Mouse (Mus musculus): ENCODE results near the gene Izumo2. TPM values are rescaled to one million over a fixed set of nuclear protein-coding genes. Genes with fewer than 3 reads are reported as not detected.

Izumo2 gene
- polyA plus RNA-seq, 1 experiment from 2014 or later, result not detected

DNA sequence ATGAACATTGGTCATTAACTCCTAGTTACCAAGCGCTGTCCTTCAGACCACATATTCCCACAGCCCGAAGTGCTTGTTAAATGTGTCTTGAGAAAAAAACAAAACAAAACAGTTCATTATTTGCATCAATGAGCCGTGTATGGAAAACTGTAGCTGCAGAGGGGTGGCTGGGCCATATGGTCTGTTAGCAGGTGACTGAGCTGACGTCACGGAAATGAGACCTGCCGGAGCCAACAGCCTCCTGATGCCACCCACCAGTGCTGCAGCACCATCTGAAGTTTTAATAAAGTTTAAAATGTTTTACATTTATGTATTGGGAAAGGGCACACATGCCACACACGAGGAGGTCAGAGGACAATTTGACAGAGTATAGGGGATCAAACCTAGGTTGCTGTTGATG, 19.2 kb upstream of the Izumo2 start:
- Histone ChIP-seq H3K9me3 (replicated peaks; ENCODE audit: control insufficient read depth, low read length) (no peaks in the 10 kb centered on the region), H3K27me3 (ENCODE audit: control insufficient read depth, insufficient read depth, low read depth, low read length) (no peaks in the 10 kb centered on the region), H3K36me3 (ENCODE audit: control insufficient read depth, insufficient read depth) (no peaks in the 10 kb centered on the region), H3K9ac (ENCODE audit: low read depth, low read length) (no peak overlapping the region), H3K4me2 (ENCODE audit: low read depth, low read length) (no peak overlapping the region), H3K4me1 (ENCODE audit: control insufficient read depth, low read depth, low read length) (no peaks in the 10 kb centered on the region), H3K4me3 (ENCODE audit: low read depth, low read length) (no peak overlapping the region), H3K27ac (ENCODE audit: low read length) (no peak overlapping the region)
- no peak for ATAC-seq (ENCODE audit: low read depth)
- WGBS (ENCODE audit: insufficient replicate concordance), result 72% methylated on average over 7 of the region's 7 CpGs

DNA sequence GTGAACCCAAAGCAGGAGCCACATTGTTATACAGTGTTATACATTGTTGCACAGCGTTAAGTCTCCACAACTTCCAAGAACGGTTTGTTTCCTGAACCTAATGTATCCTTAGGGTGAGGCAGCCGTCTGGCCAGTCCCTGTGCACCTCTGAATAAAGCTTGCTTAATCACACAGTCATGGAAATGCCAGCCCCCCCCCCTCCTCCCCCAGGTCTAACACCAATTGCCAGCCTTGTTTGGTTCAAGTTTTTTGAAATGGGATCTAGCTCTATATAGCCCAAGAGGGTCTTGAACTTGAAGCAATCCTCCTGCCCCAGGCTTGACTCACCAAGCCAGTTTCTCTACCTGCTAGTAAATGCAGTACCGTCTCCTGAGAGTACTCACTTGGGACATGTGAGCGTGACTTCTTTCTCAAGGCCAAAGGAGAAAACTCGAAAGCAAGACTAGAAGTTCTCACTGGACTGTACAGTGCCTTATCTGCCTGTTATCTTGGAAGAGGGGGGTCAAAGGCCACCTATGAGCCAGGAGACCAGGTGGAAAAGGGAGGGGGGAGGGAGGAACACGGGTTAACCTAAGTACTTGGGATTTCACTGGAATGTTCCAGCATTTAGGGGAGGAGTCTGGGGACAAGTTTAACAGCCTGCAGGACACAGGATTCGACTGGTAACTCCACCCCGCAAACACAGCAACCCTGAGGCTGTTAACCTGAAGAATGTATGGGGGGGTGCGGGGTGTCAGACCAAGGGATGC, 14.9 kb upstream of the Izumo2 start:
- no peaks in the 10 kb centered on the region for H3K9me3 ChIP-seq (replicated peaks; ENCODE audit: control insufficient read depth, low read length)
- no peaks in the 10 kb centered on the region for H3K36me3 ChIP-seq (ENCODE audit: control insufficient read depth, insufficient read depth)
- no peak overlapping the region for H3K27ac ChIP-seq (ENCODE audit: low read length)
- ATAC-seq (ENCODE audit: low read depth), result no peak
- H3K9ac ChIP-seq (ENCODE audit: low read depth, low read length), result no peak overlapping the region
- no peaks in the 10 kb centered on the region for H3K27me3 ChIP-seq (ENCODE audit: control insufficient read depth, insufficient read depth, low read depth, low read length)
- 45% methylated on average over 10 of the region's 10 CpGs for WGBS (ENCODE audit: insufficient replicate concordance)
- no peak overlapping the region for H3K4me2 ChIP-seq (ENCODE audit: low read depth, low read length)
- H3K4me3 ChIP-seq (ENCODE audit: low read depth, low read length), result no peak overlapping the region
- H3K4me1 ChIP-seq (ENCODE audit: control insufficient read depth, low read depth, low read length), result no peaks in the 10 kb centered on the region; the same call in 1 of the 2 replicates

DNA sequence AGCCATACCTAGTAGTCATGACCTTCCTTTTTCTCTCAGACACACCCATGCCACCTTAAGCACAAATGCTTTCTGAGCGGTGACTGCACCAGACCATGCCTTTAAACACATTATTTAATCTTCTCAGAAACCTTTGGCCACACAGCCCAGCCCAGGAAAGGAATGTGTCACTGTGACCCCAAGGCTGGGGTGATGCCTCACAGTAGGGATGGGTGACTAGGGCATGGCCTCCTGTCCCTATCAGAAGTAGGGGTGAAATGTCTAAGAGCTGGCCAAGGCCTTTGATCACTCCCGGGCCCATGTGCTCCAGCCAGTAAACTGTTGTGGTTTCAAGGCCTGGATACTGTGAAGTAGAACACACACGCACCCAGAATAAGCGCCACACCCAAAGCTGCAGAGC, 13.3 kb upstream of the Izumo2 start:
- Histone ChIP-seq H3K27me3 (ENCODE audit: control insufficient read depth, insufficient read depth, low read depth, low read length) (no peaks in the 10 kb centered on the region), H3K9me3 (replicated peaks; ENCODE audit: control insufficient read depth, low read length) (no peaks in the 10 kb centered on the region), H3K4me1 (ENCODE audit: control insufficient read depth, low read depth, low read length) (no peaks in the 10 kb centered on the region; the same call in 1 of the 2 replicates), H3K4me2 (ENCODE audit: low read depth, low read length) (no peak overlapping the region), H3K27ac (ENCODE audit: low read length) (no peak overlapping the region), H3K9ac (ENCODE audit: low read depth, low read length) (no peak overlapping the region), H3K4me3 (ENCODE audit: low read depth, low read length) (no peak overlapping the region), H3K36me3 (ENCODE audit: control insufficient read depth, insufficient read depth) (no peaks in the 10 kb centered on the region)
- ATAC-seq (ENCODE audit: low read depth), result no peak
- WGBS (ENCODE audit: insufficient replicate concordance), result 56% methylated on average over 4 of the region's 4 CpGs

DNA sequence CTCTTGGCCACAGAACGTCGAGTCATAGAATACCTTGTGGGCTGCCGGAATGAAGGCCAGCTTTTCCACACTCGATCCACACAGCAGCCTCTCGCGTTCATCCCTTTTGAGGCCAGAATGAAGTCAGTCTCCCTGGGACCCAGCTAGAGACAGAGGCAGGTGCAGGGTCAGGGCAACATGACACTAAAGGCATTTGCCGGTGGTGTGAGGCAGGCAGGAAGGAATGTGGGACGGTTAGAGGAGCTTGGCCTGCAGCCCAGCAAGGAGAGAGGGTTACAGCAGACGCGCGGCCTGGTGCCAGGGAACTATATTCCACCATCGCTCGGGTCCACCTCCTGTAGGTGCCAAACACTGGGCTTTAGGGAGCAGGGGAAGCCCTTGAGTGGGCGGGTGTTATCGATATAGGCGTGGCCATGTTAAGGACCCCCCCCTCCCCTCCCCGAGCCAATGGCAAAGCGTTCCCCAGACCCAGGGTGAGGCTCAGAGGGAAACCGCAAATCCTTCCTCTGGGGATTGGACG, 11.3 kb upstream of the Izumo2 start:
- ATAC-seq (ENCODE audit: low read depth), result no peak
- Histone ChIP-seq H3K9ac (ENCODE audit: low read depth, low read length) (no peak overlapping the region), H3K9me3 (replicated peaks; ENCODE audit: control insufficient read depth, low read length) (no peaks in the 10 kb centered on the region), H3K36me3 (ENCODE audit: control insufficient read depth, insufficient read depth) (no peaks in the 10 kb centered on the region), H3K4me2 (ENCODE audit: low read depth, low read length) (no peak overlapping the region), H3K27ac (ENCODE audit: low read length) (no peak overlapping the region), H3K4me1 (ENCODE audit: control insufficient read depth, low read depth, low read length) (no peaks in the 10 kb centered on the region; the same call in 1 of the 2 replicates), H3K27me3 (ENCODE audit: control insufficient read depth, insufficient read depth, low read depth, low read length) (no peaks in the 10 kb centered on the region), H3K4me3 (ENCODE audit: low read depth, low read length) (no peak overlapping the region)
- 15% methylated on average over 20 of the region's 20 CpGs for WGBS (ENCODE audit: insufficient replicate concordance)

DNA sequence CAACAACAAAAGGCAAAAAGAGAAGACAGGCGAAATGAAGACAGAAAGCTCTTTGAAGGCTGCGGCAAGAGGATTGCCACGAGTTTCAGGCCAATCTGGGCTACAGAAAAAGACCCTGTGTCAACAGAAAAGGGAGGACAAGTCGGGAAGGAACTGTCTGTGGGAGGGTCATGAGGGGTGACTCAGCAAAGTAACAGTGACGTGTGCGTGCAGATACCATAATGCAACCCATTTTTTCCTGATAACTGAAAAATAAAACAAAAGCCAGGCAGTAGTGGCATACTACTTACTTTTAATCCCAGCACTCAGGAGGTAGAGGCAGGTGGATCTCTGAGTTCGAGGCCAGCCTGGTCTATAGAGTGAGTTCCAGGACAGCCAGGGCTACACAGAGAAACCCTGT, 10.6 kb upstream of the Izumo2 start:
- H3K9me3 ChIP-seq (replicated peaks; ENCODE audit: control insufficient read depth, low read length), result no peaks in the 10 kb centered on the region
- no peak overlapping the region for H3K9ac ChIP-seq (ENCODE audit: low read depth, low read length)
- no peaks in the 10 kb centered on the region; the same call in 1 of the 2 replicates for H3K4me1 ChIP-seq (ENCODE audit: control insufficient read depth, low read depth, low read length)
- H3K4me2 ChIP-seq (ENCODE audit: low read depth, low read length), result no peak overlapping the region
- no peak overlapping the region for H3K4me3 ChIP-seq (ENCODE audit: low read depth, low read length)
- ATAC-seq (ENCODE audit: low read depth), result no peak
- no peak overlapping the region for H3K27ac ChIP-seq (ENCODE audit: low read length)
- WGBS (ENCODE audit: insufficient replicate concordance), result 25% methylated on average over 7 of the region's 7 CpGs
- H3K27me3 ChIP-seq (ENCODE audit: control insufficient read depth, insufficient read depth, low read depth, low read length), result no peaks in the 10 kb centered on the region
- H3K36me3 ChIP-seq (ENCODE audit: control insufficient read depth, insufficient read depth), result no peaks in the 10 kb centered on the region

DNA sequence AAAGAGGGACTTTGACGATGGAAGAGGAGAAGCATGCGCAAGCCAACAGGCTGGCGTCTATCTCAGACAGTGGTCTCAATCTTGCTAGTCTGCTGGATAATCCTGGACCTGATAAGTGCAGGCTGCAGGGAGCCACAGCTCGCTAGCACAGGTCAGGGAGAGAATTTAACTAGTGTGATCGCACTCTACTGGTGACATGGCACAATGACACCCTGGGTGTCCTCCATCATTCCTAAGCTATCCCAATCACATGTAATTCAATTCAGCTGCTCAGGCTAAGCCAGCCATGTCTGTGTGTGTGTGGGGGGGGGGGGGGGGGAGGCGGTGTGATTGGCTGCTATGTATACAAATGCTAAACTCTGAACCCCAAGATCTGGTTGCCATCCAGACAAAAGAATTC, 6.6 kb upstream of the Izumo2 start:
- no peak for ATAC-seq (ENCODE audit: low read depth)
- H3K9ac ChIP-seq (ENCODE audit: low read depth, low read length), result no peak overlapping the region
- H3K4me2 ChIP-seq (ENCODE audit: low read depth, low read length), result no peak overlapping the region
- H3K9me3 ChIP-seq (replicated peaks; ENCODE audit: control insufficient read depth, low read length), result 0 out of 2 replicates have a peak, but pooled peaks cover 2% of the 10 kb centered on the region
- 7% methylated on average over 6 of the region's 6 CpGs for WGBS (ENCODE audit: insufficient replicate concordance)
- H3K36me3 ChIP-seq (ENCODE audit: control insufficient read depth, insufficient read depth), result no peaks in the 10 kb centered on the region
- H3K4me1 ChIP-seq (ENCODE audit: control insufficient read depth, low read depth, low read length), result no peaks in the 10 kb centered on the region
- no peak overlapping the region for H3K4me3 ChIP-seq (ENCODE audit: low read depth, low read length)
- H3K27me3 ChIP-seq (ENCODE audit: control insufficient read depth, insufficient read depth, low read depth, low read length), result no peaks in the 10 kb centered on the region
- H3K27ac ChIP-seq (ENCODE audit: low read length), result no peak overlapping the region

DNA sequence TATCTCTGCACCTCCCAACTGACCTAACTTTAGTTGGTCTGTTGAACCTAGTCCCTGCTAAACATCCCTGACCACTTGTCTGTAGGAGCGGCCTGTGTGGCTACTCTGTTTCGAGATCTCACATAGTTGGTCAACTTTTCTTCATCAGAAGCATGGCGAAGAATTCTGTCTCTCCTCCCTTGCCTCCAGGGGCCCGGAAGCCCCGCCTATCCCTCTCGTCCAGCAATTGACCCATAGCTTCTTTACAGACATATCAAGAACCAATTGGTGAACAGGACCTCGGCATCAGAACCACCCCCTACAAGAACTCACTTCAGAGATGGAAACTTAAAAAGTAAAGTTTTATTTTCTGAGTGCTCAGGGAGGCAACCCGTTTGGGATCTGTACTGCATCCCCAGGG, 5.6 kb upstream of the Izumo2 start:
- Histone ChIP-seq H3K27me3 (ENCODE audit: control insufficient read depth, insufficient read depth, low read depth, low read length) (no peaks in the 10 kb centered on the region), H3K4me3 (ENCODE audit: low read depth, low read length) (no peak overlapping the region), H3K9ac (ENCODE audit: low read depth, low read length) (no peak overlapping the region), H3K4me1 (ENCODE audit: control insufficient read depth, low read depth, low read length) (no peaks in the 10 kb centered on the region), H3K4me2 (ENCODE audit: low read depth, low read length) (no peak overlapping the region), H3K27ac (ENCODE audit: low read length) (no peak overlapping the region), H3K36me3 (ENCODE audit: control insufficient read depth, insufficient read depth) (no peaks in the 10 kb centered on the region), H3K9me3 (replicated peaks; ENCODE audit: control insufficient read depth, low read length) (0 out of 2 replicates have a peak, but pooled peaks cover 2% of the 10 kb centered on the region)
- no peak for ATAC-seq (ENCODE audit: low read depth)
- WGBS (ENCODE audit: insufficient replicate concordance), result 53% methylated on average over 8 of the region's 8 CpGs

DNA sequence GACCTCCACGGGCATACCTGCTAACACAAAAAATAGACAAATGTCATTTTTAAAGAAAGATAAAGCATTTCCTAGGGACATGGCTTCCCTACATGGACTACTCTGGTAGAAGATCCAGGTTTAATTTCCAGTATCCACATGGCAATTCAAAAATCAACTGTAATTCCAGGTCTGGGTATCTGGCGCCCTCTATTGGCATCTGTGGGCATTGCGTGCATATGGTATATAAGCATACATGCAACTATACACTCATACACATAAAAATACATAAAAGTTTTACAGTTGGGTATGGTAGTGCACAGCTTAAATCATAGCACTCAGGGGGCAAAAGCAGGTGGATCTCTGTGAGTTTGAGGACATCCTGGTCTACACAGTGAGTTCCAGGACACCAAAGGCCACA, 4.2 kb upstream of the Izumo2 start:
- no peak overlapping the region for H3K4me3 ChIP-seq (ENCODE audit: low read depth, low read length)
- 48% methylated on average over 3 of the region's 3 CpGs for WGBS (ENCODE audit: insufficient replicate concordance)
- no peak overlapping the region for H3K27ac ChIP-seq (ENCODE audit: low read length)
- no peak overlapping the region for H3K4me2 ChIP-seq (ENCODE audit: low read depth, low read length)
- H3K27me3 ChIP-seq (ENCODE audit: control insufficient read depth, insufficient read depth, low read depth, low read length), result no peaks in the 10 kb centered on the region
- H3K4me1 ChIP-seq (ENCODE audit: control insufficient read depth, low read depth, low read length), result no peaks in the 10 kb centered on the region
- no peak for ATAC-seq (ENCODE audit: low read depth)
- H3K9me3 ChIP-seq (replicated peaks; ENCODE audit: control insufficient read depth, low read length), result 0 out of 2 replicates have a peak, but pooled peaks cover 2% of the 10 kb centered on the region
- H3K36me3 ChIP-seq (ENCODE audit: control insufficient read depth, insufficient read depth), result no peaks in the 10 kb centered on the region
- H3K9ac ChIP-seq (ENCODE audit: low read depth, low read length), result no peak overlapping the region

DNA sequence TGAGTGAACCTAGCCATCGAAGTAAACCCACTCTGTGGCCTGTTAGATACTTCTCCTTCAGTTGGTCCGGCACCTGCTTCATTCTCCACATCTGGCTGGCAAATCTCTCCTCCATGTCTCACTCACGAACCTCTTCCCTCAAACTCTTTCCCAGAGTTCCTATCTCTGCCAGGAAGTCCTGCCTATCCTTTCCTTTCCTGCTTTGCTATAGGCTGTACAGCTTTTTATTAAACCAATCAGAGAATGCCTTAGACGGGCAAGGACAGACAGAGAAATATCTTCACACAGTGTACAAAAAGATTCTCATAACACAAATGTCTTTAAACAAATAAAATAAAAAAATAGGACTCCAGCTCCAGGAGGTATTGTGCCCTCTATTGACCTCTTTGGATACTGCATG, 3.5 kb upstream of the Izumo2 start:
- Histone ChIP-seq H3K4me2 (ENCODE audit: low read depth, low read length) (no peak overlapping the region), H3K4me1 (ENCODE audit: control insufficient read depth, low read depth, low read length) (no peaks in the 10 kb centered on the region), H3K9ac (ENCODE audit: low read depth, low read length) (no peak overlapping the region), H3K27ac (ENCODE audit: low read length) (no peak overlapping the region), H3K36me3 (ENCODE audit: control insufficient read depth, insufficient read depth) (no peaks in the 10 kb centered on the region), H3K27me3 (ENCODE audit: control insufficient read depth, insufficient read depth, low read depth, low read length) (no peaks in the 10 kb centered on the region), H3K4me3 (ENCODE audit: low read depth, low read length) (no peak overlapping the region), H3K9me3 (replicated peaks; ENCODE audit: control insufficient read depth, low read length) (0 out of 2 replicates have a peak, but pooled peaks cover 2% of the 10 kb centered on the region)
- no peak for ATAC-seq (ENCODE audit: low read depth)
- WGBS (ENCODE audit: insufficient replicate concordance), result 68% methylated on average over 4 of the region's 4 CpGs
